Mouse (Mus musculus) liver, postnatal 0 days (tissue): ENCODE measurements around the gene Coro2a.

Experiments used
- CTCF ChIP-seq: sonication (generic); IDR thresholded peaks from 2 replicates; pipeline ENCODE4 v1.5.1; 2016; ENCODE audit warnings: antibody characterized with exemption, low read depth
- EP300 ChIP-seq: IDR thresholded peaks from 2 replicates; pipeline ENCODE4 v1.6.1; 2016; ENCODE audit warnings: antibody characterized with exemption, low read depth, mild to moderate bottlenecking

DNA sequence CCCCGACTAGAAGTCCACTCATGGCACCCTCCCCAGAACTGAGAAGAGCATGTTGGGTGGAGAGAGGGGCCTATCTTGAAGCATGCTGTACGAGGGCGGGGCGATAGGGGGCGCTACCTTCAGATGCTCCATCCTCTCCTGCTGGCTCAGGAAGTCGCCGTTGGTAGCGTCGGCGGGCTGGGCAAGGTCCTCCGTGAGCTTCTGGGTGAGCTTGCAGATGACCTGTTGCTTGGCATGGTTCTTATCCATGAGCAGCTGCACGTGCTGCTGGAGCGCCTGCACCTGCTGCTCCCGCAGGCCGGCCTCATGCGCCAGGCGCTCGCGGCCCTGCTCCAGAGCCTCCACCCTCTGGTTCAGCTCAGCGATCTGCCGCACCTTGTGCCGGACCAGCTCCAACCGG lies 18.3 kb upstream of the Coro2a start:
- peak; percentile 66 for TF ChIP-seq CTCF
- TF ChIP-seq EP300 = no peak
